Mouse (Mus musculus): ENCODE results near the gene Tectb.

DNA sequence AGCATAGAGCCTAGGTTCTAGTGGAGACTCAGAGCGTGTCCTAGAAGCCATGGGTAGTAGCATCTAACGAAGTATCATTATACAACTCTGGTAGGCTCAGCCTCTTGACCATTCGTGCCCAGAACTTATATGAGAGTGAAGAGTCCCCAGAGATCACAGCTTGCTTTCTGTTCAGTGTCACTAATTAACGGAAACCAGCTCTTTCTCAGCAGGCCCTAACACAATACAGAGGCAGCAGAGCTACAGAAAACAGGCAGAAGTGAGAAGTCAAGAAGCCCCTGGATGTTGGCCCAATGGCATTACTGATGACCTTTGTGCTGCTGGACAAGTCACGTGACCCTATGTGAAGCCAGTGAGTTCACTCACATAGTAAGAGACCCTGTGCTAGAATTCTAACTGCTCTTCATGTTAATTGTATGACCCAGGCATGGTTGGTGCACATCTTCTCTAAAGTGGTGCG lies 60.7 kb downstream of the Tectb start, which contains the start of gene Gucy2g:
- TF ChIP-seq CTCF (IDR thresholded peaks at IDR 0.05; ENCODE audit: low read depth) (no peak), EP300 (IDR thresholded peaks at IDR 0.05; ENCODE audit: low read depth) (no peak)

Measured in liver, embryonic 14.5 days (tissue).